Mouse (Mus musculus): ENCODE measurements around the gene Apoo.
"Not testable (repeated sequence)": the region's sequence is repeated elsewhere in the genome, so short reads cannot be mapped to it uniquely, and the experiment has no call there.

Apoo gene

GRCm38 (mm10) chrX:94366670-94367241, at the start of gene Apoo, which contains the start of gene Fam90a1b:
TSS of gene Apoo (plus strand) at chrX:94367117.
TSS of gene Fam90a1b (minus strand) at chrX:94366777.
- peak; percentile 77 for DNase-seq (ENCODE audit: low spot score)

GRCm38 (mm10) chrX:94321036-94321902, 45.6 kb upstream of the Apoo start:
- no peak for DNase-seq (ENCODE audit: low spot score)

- DNase-seq (ENCODE audit: low spot score): not testable (repeated sequence)
Observed at GRCm38 (mm10) chrX:94343638-94344037, 23.3 kb upstream of the Apoo start.

- DNase-seq (ENCODE audit: low spot score): no peak
Observed at GRCm38 (mm10) chrX:94365381-94365925, 1.5 kb upstream of the Apoo start.

- DNase-seq (ENCODE audit: low spot score): no peak
Observed at GRCm38 (mm10) chrX:94366029-94366428, 888 bp upstream of the Apoo start.

GRCm38 (mm10) chrX:94367248-94367647, 331 bp downstream of the Apoo start:
- DNase-seq (ENCODE audit: low spot score): no peak

- DNase-seq (ENCODE audit: low spot score): no peak
Observed at GRCm38 (mm10) chrX:94378734-94379133, 11.8 kb downstream of the Apoo start.

GRCm38 (mm10) chrX:94408975-94409374, 42.1 kb downstream of the Apoo start:
- no peak for DNase-seq (ENCODE audit: low spot score)

GRCm38 (mm10) chrX:94420210-94420609, 53.3 kb downstream of the Apoo start:
- DNase-seq (ENCODE audit: low spot score): no peak

- DNase-seq (ENCODE audit: low spot score): no peak
Observed at GRCm38 (mm10) chrX:94431548-94432375, 64.8 kb downstream of the Apoo start.

- not testable (repeated sequence) for DNase-seq (ENCODE audit: low spot score)
Observed at GRCm38 (mm10) chrX:94445427-94445826, 78.5 kb downstream of the Apoo start.

GRCm38 (mm10) chrX:94446021-94446420, 79.1 kb downstream of the Apoo start:
- not testable (repeated sequence) for DNase-seq (ENCODE audit: low spot score)

GRCm38 (mm10) chrX:94450047-94450881, 83.3 kb downstream of the Apoo start:
- DNase-seq (ENCODE audit: low spot score): not testable (repeated sequence)

- DNase-seq (ENCODE audit: low spot score): no peak
Observed at GRCm38 (mm10) chrX:94459346-94459745, 92.4 kb downstream of the Apoo start.

GRCm38 (mm10) chrX:94461513-94461912, 94.6 kb downstream of the Apoo start:
- not testable (repeated sequence) for DNase-seq (ENCODE audit: low spot score)

- DNase-seq (ENCODE audit: low spot score): not testable (repeated sequence)
Observed at GRCm38 (mm10) chrX:94462604-94463429, 95.9 kb downstream of the Apoo start.
